Mouse (Mus musculus) c-Kit-negative CD71-positive TER-119-positive erythroid progenitor cells, embryonic 14.5 days (primary cell): Measurements from ENCODE around the gene Hoxd3.

Source experiments
- DNase-seq: peaks from one replicate; pipeline ENCODE4 v3.0.0-alpha.2; 2013; ENCODE audit warnings: low read depth, low spot score

Hoxd3 gene

GRCm38 (mm10) chr2:74741252-74741978 lies 29.7 kb downstream of the Hoxd3 start:
- DNase-seq: no peak

- no peak for DNase-seq
Observed at GRCm38 (mm10) chr2:74741979-74742277, 30.2 kb downstream of the Hoxd3 start.

- no peak for DNase-seq
Observed at GRCm38 (mm10) chr2:74745540-74746297, 34.0 kb downstream of the Hoxd3 start.

GRCm38 (mm10) chr2:74746298-74746921 lies 34.7 kb downstream of the Hoxd3 start:
- no peak for DNase-seq

GRCm38 (mm10) chr2:74747006-74747405 lies 35.3 kb downstream of the Hoxd3 start:
- no peak for DNase-seq

- no peak for DNase-seq
Observed at GRCm38 (mm10) chr2:74747661-74748141, 36.0 kb downstream of the Hoxd3 start.

GRCm38 (mm10) chr2:74748436-74748995 lies 36.8 kb downstream of the Hoxd3 start:
- no peak for DNase-seq

GRCm38 (mm10) chr2:74749337-74750121 lies 37.8 kb downstream of the Hoxd3 start:
- no peak for DNase-seq

- DNase-seq: no peak
Observed at GRCm38 (mm10) chr2:74750731-74751250, 39.1 kb downstream of the Hoxd3 start.

- DNase-seq: no peak
Observed at GRCm38 (mm10) chr2:74751861-74752260, 40.1 kb downstream of the Hoxd3 start.

GRCm38 (mm10) chr2:74752431-74753174 lies 40.9 kb downstream of the Hoxd3 start:
- no peak for DNase-seq

GRCm38 (mm10) chr2:74753175-74753523 lies 41.4 kb downstream of the Hoxd3 start:
- DNase-seq: no peak

- DNase-seq: no peak
Observed at GRCm38 (mm10) chr2:74753711-74754110, 42.0 kb downstream of the Hoxd3 start.

GRCm38 (mm10) chr2:74760146-74760545 lies 48.4 kb downstream of the Hoxd3 start:
- no peak for DNase-seq

- DNase-seq: no peak
Observed at GRCm38 (mm10) chr2:74761941-74762340, 50.2 kb downstream of the Hoxd3 start.

- no peak for DNase-seq
Observed at GRCm38 (mm10) chr2:74762522-74763244, 51.0 kb downstream of the Hoxd3 start, which contains the start of gene Hoxd1. TSS of gene Hoxd1 (plus strand) at chr2:74762980.

- DNase-seq: no peak
Observed at GRCm38 (mm10) chr2:74763245-74763735, 51.6 kb downstream of the Hoxd3 start.

GRCm38 (mm10) chr2:74763976-74764375 lies 52.2 kb downstream of the Hoxd3 start:
- DNase-seq: no peak

- DNase-seq: no peak
Observed at GRCm38 (mm10) chr2:74774359-74774758, 62.6 kb downstream of the Hoxd3 start.
